Mouse (Mus musculus): ENCODE data around the gene Atg16l2.

GRCm38 (mm10) chr7:101286891-101287290 is 15.2 kb downstream of the Atg16l2 start:
- TF ChIP-seq POLR2A (IDR thresholded peaks at IDR 0.05; ENCODE audit: borderline replicate concordance, insufficient read depth, low read length) (no peak), CTCF (IDR thresholded peaks at IDR 0.05; ENCODE audit: borderline replicate concordance, insufficient read depth, low read depth, low read length) (no peak)
